Mouse (Mus musculus): ENCODE results near the gene Cma2.

GRCm38 (mm10) chr14:55913406-55913805, 37.4 kb upstream of the Cma2 start:
- no peak for TF ChIP-seq CTCF (IDR thresholded peaks at IDR 0.05; ENCODE audit: control insufficient read depth, insufficient read depth, insufficient replicate concordance, low read depth, low read length)
- TF ChIP-seq POLR2A (IDR thresholded peaks at IDR 0.05; ENCODE audit: control insufficient read depth, low read depth, low read length), result no peak

All from testis, adult 2 months (tissue).